Comparison of ENCODE assay signal across 8 mouse cellular contexts in the genomic region with DNA sequence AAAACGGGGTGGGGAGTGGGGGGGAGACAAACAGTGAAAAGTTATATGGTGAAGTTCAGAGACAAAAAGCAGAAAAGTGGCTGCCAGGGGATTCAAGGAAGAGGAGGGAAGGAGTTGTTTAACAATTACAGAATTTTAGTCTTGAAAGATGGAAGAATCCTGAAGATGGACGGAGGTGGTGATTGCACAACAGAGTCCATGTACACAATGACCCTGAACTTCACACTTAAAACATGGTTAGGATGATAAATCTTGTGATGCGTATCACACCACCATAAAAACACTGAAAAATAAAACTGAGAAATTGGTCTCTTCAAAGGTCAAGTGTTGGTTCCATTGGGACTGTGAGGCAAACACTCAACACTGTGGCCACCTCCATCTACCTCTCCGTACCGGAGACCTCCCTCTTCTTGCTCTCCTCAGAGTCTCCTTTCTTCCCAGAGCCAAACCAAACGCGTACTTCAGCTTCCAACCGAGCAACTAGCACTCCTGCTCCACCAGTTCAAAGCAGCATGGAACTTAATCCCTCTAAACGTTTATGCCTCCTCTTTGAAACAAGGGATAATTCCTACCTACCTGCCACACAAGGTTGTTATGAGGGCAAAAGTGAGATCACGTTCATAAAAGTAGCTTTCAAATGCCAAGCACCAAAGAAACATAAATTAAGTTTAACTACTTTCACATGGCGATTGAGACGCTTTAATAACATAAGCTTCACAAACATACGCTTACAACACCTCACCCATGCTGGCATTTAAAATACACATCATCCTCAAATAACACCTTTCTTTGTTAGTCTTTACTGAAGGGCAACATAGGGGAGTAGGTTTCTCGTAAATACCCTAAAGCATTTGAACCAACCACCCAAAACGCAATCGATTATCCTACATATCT. TPM values are rescaled to one million over a fixed set of nuclear protein-coding genes. Genes with fewer than 3 reads are reported as not detected.
DNase-seq lines count a peak whose midpoint lies in the region; ATAC-seq and TF ChIP-seq lines count a peak whose summit lies in the region.

No protein-coding gene starts in this region.

- H3K9ac ChIP-seq in heart, embryonic 11.5 days (ENCODE audit: low read depth, low read length), result peak overlapping the region; percentile 98
- peak overlapping the region; percentile 91 for H3K9ac ChIP-seq in CH12.LX (ENCODE audit: insufficient read depth, low read depth)
- H3K9ac ChIP-seq in forebrain, embryonic 14.5 days (ENCODE audit: low read length), result peak overlapping the region; percentile 94
- H3K9ac ChIP-seq in liver, embryonic 15.5 days, result peak overlapping the region; percentile 96

- H3K27ac ChIP-seq in heart, embryonic 11.5 days (ENCODE audit: low read depth, low read length), result no peak overlapping the region
- H3K27ac ChIP-seq in CH12.LX (ENCODE audit: insufficient read depth, low read depth), result no peak overlapping the region
- H3K27ac ChIP-seq in forebrain, embryonic 14.5 days (ENCODE audit: low read depth, low read length), result no peak overlapping the region
- H3K27ac ChIP-seq in liver, embryonic 15.5 days (replicated peaks), result peak overlapping the region; percentile 92; the same call in 1 of the 2 replicates

- dilution Hi-C loops in CH12.LX (cut with MboI; ENCODE audit: extremely low pct_ligation_motif_present, extremely low pct_unique_long_range_greater_than_20kb, low sequenced_read_pairs), result no loop called here

- in situ Hi-C loops in CH12.LX (cut with MboI; ENCODE audit: low pct_ligation_motif_present, low pct_unique_long_range_greater_than_20kb, low sequenced_read_pairs), result no loop called here

- peaks cover 9% of the 10 kb centered on the region for H3K4me1 ChIP-seq in heart, embryonic 11.5 days (ENCODE audit: control insufficient read depth, insufficient read depth, low read length)
- H3K4me1 ChIP-seq in CH12.LX (ENCODE audit: control insufficient read depth in 1 of 2, insufficient read depth in 2 of 2), result peaks cover 3 to 54% of the 10 kb centered on the region in 2 experiments; a peak in 3 of 4 replicates
- peaks cover 7% of the 10 kb centered on the region for H3K4me1 ChIP-seq in forebrain, embryonic 14.5 days (ENCODE audit: control insufficient read depth, insufficient read depth, low read length)
- H3K4me1 ChIP-seq in liver, embryonic 15.5 days (replicated peaks), result peaks cover 44% of the 10 kb centered on the region

- intact Hi-C loops in heart, postnatal 14 days (cut with DNase I), result loop anchor here (5.0 kb wide), 1 partner anchor 92 kb away; a partner anchor contains a TSS

- TF ChIP-seq EP300 in CH12.LX (IDR thresholded peaks at IDR 0.05; ENCODE audit: low read length), result no peak

- peak overlapping the region; percentile 82 for H3K4me2 ChIP-seq in heart, embryonic 11.5 days
- peak overlapping the region; percentile 95 for H3K4me2 ChIP-seq in CH12.LX (ENCODE audit: insufficient read depth, low read depth, poor library complexity, severe bottlenecking)
- peak overlapping the region; percentile 75 for H3K4me2 ChIP-seq in forebrain, embryonic 14.5 days (ENCODE audit: low read length)
- peak overlapping the region; percentile 94 for H3K4me2 ChIP-seq in liver, embryonic 15.5 days

- no peak for TF ChIP-seq POLR2A in CH12.LX (IDR thresholded peaks at IDR 0.05; ENCODE audit: low read depth, low read length)

- no peak for DNase-seq in heart, postnatal 14 days
- DNase-seq in CH12.LX (ENCODE audit: extremely low read depth), result no peak
- DNase-seq in forebrain, embryonic 14.5 days (ENCODE audit: low spot score), result no peak
- no peak for DNase-seq in spleen, postnatal 14 days (ENCODE audit: low spot score in 2 of 2)
- DNase-seq in urinary bladder, postnatal 25 days (ENCODE audit: low spot score), result no peak
- no peak for DNase-seq in right cerebral cortex, adult 18-20 months

- TF ChIP-seq CTCF in CH12.LX (conservative IDR thresholded peaks at IDR 0.05 in 1 of 2, IDR thresholded peaks at IDR 0.05 in 1 of 2; ENCODE audit: low read depth in 2 of 2, low read length in 2 of 2), result no peak

- peak overlapping the region; percentile 94 for H3K4me3 ChIP-seq in heart, embryonic 11.5 days (ENCODE audit: low read depth, low read length)
- peak overlapping the region; percentile 84 to 98 (median 85) for H3K4me3 ChIP-seq in CH12.LX (replicated peaks in 1 of 3; ENCODE audit: low read depth in 2 of 3, low read length in 2 of 3, poor library complexity in 1 of 3)
- H3K4me3 ChIP-seq in forebrain, embryonic 14.5 days (ENCODE audit: low read depth, low read length), result peak overlapping the region; percentile 88
- peak overlapping the region; percentile 96 for H3K4me3 ChIP-seq in liver, embryonic 15.5 days (replicated peaks)

- WGBS in heart, embryonic 11.5 days (ENCODE audit: insufficient replicate concordance), result 35% methylated on average over 16 of the region's 16 CpGs
- WGBS in forebrain, embryonic 14.5 days, result 37% methylated on average over 16 of the region's 16 CpGs
- WGBS in liver, embryonic 15.5 days (ENCODE audit: insufficient replicate concordance), result 30% methylated on average over 16 of the region's 16 CpGs

- ATAC-seq in heart, embryonic 11.5 days (replicated peaks; ENCODE audit: insufficient number of reproducible peaks, low FRiP score, low TSS enrichment), result no peak
- ATAC-seq in forebrain, embryonic 14.5 days, result no peak; the same call in 1 of the 2 replicates
- ATAC-seq in liver, embryonic 15.5 days (ENCODE audit: insufficient read depth), result no peak

- H3K27me3 ChIP-seq in heart, embryonic 11.5 days (ENCODE audit: control insufficient read depth, insufficient read depth, low read length), result no peaks in the 10 kb centered on the region
- H3K27me3 ChIP-seq in CH12.LX (replicated peaks), result no peaks in the 10 kb centered on the region
- H3K27me3 ChIP-seq in forebrain, embryonic 14.5 days (replicated peaks; ENCODE audit: control insufficient read depth, insufficient read depth, low read length), result no peaks in the 10 kb centered on the region
- no peaks in the 10 kb centered on the region for H3K27me3 ChIP-seq in liver, embryonic 15.5 days

- no peaks in the 10 kb centered on the region for H3K36me3 ChIP-seq in heart, embryonic 11.5 days (ENCODE audit: control insufficient read depth, insufficient read depth, low read length)
- H3K36me3 ChIP-seq in CH12.LX (replicated peaks in 1 of 2; ENCODE audit: control insufficient read depth in 1 of 2, insufficient read depth in 1 of 2, low read length in 1 of 2), result no peaks in the 10 kb centered on the region
- H3K36me3 ChIP-seq in forebrain, embryonic 14.5 days (ENCODE audit: control insufficient read depth, insufficient read depth, low read length), result no peaks in the 10 kb centered on the region
- no peaks in the 10 kb centered on the region for H3K36me3 ChIP-seq in liver, embryonic 15.5 days (replicated peaks)

- TF ChIP-seq RAD21 in CH12.LX (IDR thresholded peaks at IDR 0.05; ENCODE audit: low read depth, low read length), result no peak

- no peaks in the 10 kb centered on the region for H3K9me3 ChIP-seq in heart, embryonic 11.5 days (replicated peaks; ENCODE audit: control insufficient read depth, low read length)
- H3K9me3 ChIP-seq in CH12.LX (replicated peaks; ENCODE audit: low read length), result no peaks in the 10 kb centered on the region
- no peaks in the 10 kb centered on the region for H3K9me3 ChIP-seq in forebrain, embryonic 14.5 days (replicated peaks; ENCODE audit: control insufficient read depth, low read length)
- H3K9me3 ChIP-seq in liver, embryonic 15.5 days (replicated peaks), result no peaks in the 10 kb centered on the region

- peaks cover 54% of the 10 kb centered on the region for H3K79me2 ChIP-seq in CH12.LX (replicated peaks; ENCODE audit: control insufficient read depth, extremely low read depth, insufficient read depth, poor library complexity, severe bottlenecking)

TF ChIP-seq in CH12.LX, 34 proteins besides CTCF, POLR2A, EP300 and RAD21:
- 0 out of 2 replicates have a peak, but pooled peaks have one; percentile 9 for TF ChIP-seq CHD1 (IDR thresholded peaks at IDR 0.05; ENCODE audit: low read depth, low read length)
- TF ChIP-seq BHLHE40 (IDR thresholded peaks at IDR 0.05; ENCODE audit: low read depth, low read length), result no peak
- TF ChIP-seq MAX (IDR thresholded peaks at IDR 0.05; ENCODE audit: low read length), result 0 out of 2 replicates have a peak, but pooled peaks have one; percentile 26

RNA-seq across cellular contexts. Expression of a gene that starts 2.1 kb away (rescaled TPM):
- polyA plus RNA-seq in heart, embryonic 11.5 days (2014; fragmentation: Nextera tagmentation; extraction: Ambion mirVana), result 28.4 and 33.3 TPM in 2 replicates
- total RNA-seq in heart, postnatal 14 days (2021), result 100 to 1,000 TPM; 166 to 176 TPM
- 44.2 and 45.2 TPM in 2 replicates for total RNA-seq in CH12.LX (2012; rRNA removed)
- 44.2 and 47.5 TPM in 2 replicates for total RNA-seq in CH12.LX (2014; rRNA removed)
- 66.5 and 67.4 TPM in 2 replicates for polyA plus RNA-seq in CH12.LX (2012; ENCODE audit: insufficient read length, low read depth)
- 26.7 and 36.0 TPM in 2 replicates for polyA plus RNA-seq in forebrain, embryonic 14.5 days (2014; fragmentation: Nextera tagmentation; extraction: Ambion mirVana)
- 14.3 and 14.7 TPM in 2 replicates for polyA plus RNA-seq in liver, embryonic 15.5 days (2015; fragmentation: Nextera tagmentation; extraction: Ambion mirVana)

RNA-seq across cellular contexts. Expression of a gene that starts 33.0 kb away (rescaled TPM):
- polyA plus RNA-seq in heart, embryonic 11.5 days (2014; fragmentation: Nextera tagmentation; extraction: Ambion mirVana), result 0.20 and 0.49 TPM in 2 replicates
- total RNA-seq in heart, postnatal 14 days (2021), result not detected
- total RNA-seq in CH12.LX (2012; rRNA removed) (not detected in 2 replicates), CH12.LX (2014; rRNA removed) (not detected in 2 replicates)
- not detected in 2 replicates for polyA plus RNA-seq in CH12.LX (2012; ENCODE audit: insufficient read length, low read depth)
- polyA plus RNA-seq in forebrain, embryonic 14.5 days (2014; fragmentation: Nextera tagmentation; extraction: Ambion mirVana), result 0.62 and 1.2 TPM in 2 replicates
- 0.02 and 0.05 TPM in 2 replicates for polyA plus RNA-seq in liver, embryonic 15.5 days (2015; fragmentation: Nextera tagmentation; extraction: Ambion mirVana)
